Mouse (Mus musculus): ENCODE data around the gene Psmb1. TPM values are rescaled to one million over a fixed set of nuclear protein-coding genes. Genes with fewer than 3 reads are reported as not detected.

The Psmb1 gene
- polyA plus RNA-seq, 1 experiment from 2014 or later, result 251 TPM

DNA sequence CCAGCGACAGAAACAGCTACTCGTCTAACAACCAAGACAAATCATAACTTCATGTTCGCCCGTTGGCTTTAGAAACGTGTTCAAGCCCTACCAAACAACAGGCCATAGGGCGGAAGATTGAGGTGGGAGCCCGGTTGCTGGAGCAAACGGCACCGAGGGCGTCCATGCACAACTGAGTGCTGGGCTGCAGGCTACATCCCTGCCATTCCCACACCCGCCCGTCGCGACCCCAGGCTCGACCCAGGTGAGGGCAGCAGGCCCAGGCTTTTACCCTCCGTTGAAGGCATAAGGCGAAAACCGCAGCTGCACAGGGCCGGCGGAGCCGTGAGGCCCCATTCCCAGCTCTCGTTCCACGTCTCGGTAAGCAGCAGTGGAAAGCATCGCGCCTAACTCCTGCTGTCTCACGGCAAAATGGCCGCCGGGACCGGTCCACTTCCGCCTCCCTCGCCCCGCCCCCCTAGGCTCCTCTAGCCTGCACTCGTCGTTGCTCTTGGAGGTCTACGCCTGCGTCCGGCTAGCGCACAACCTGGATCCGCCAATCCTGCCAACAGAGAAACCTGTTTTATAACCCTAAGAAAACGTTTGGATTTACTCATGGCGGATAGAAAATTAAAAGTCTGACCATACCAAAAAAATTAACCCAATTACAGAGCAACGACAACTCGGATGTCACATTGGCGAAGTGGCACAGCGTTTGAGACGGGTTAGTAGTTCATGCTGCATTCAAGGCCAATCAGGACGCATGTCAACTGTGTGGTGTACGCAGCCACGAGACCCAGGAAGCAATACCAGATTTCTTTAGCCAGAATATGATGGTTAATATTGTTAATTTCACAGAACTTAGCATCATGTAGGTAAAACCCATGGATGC lies 1.4 kb downstream of the Psmb1 start:
- H3K4me1 ChIP-seq (replicated peaks; ENCODE audit: control insufficient read depth, insufficient read depth, low read length), result peaks cover 25% of the 10 kb centered on the region
- peak overlapping the region; percentile 89 for H3K4me3 ChIP-seq (ENCODE audit: low read depth, low read length)
- peak overlapping the region; percentile 76 for H3K27ac ChIP-seq (ENCODE audit: low read depth, low read length)
- H3K9me3 ChIP-seq (ENCODE audit: control insufficient read depth, low read length), result no peaks in the 10 kb centered on the region
- DNase-seq (ENCODE audit: low spot score) (peak; percentile 92), ATAC-seq (replicated peaks; ENCODE audit: low FRiP score) (peak; percentile 93)
- no peaks in the 10 kb centered on the region for H3K27me3 ChIP-seq (replicated peaks; ENCODE audit: control insufficient read depth, insufficient read depth, low read length)
- WGBS, result under 1% methylated on average over 50 of the region's 50 CpGs
- peaks cover 12% of the 10 kb centered on the region for H3K36me3 ChIP-seq (ENCODE audit: control insufficient read depth, insufficient read depth, low read length)
- peak overlapping the region; percentile 87 for H3K4me2 ChIP-seq
- peak overlapping the region; percentile 90 for H3K9ac ChIP-seq (ENCODE audit: low read depth, low read length)

DNA sequence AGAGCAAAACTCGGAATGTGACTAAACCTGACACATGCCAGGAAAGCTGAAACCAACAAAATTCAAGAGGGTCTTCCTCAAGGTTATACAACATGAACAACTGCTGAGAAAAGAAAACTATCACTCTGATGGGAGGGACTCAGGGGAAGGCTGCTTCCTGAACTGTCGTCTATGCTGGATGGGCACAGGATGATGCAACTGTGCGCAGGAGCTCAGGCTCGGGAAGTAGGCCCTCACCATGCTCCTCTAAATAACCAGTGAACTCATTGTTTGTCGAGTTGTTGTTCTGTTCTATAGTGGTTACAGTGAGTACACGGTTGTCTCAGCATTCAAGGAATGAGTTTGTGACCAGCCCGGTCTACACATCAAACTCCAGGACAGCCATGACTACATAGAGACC lies 9.0 kb downstream of the Psmb1 start:
- ATAC-seq (replicated peaks; ENCODE audit: low FRiP score) (no peak), DNase-seq (ENCODE audit: low spot score) (no peak)
- Histone ChIP-seq H3K9ac (ENCODE audit: low read depth, low read length) (no peak overlapping the region), H3K9me3 (ENCODE audit: control insufficient read depth, low read length) (no peaks in the 10 kb centered on the region), H3K27ac (ENCODE audit: low read depth, low read length) (no peak overlapping the region), H3K4me2 (no peak overlapping the region), H3K27me3 (replicated peaks; ENCODE audit: control insufficient read depth, insufficient read depth, low read length) (no peaks in the 10 kb centered on the region), H3K36me3 (ENCODE audit: control insufficient read depth, insufficient read depth, low read length) (peaks cover 36% of the 10 kb centered on the region), H3K4me1 (replicated peaks; ENCODE audit: control insufficient read depth, insufficient read depth, low read length) (no peaks in the 10 kb centered on the region), H3K4me3 (ENCODE audit: low read depth, low read length) (no peak overlapping the region)
- 88% methylated on average over 7 of the region's 7 CpGs for WGBS

DNA sequence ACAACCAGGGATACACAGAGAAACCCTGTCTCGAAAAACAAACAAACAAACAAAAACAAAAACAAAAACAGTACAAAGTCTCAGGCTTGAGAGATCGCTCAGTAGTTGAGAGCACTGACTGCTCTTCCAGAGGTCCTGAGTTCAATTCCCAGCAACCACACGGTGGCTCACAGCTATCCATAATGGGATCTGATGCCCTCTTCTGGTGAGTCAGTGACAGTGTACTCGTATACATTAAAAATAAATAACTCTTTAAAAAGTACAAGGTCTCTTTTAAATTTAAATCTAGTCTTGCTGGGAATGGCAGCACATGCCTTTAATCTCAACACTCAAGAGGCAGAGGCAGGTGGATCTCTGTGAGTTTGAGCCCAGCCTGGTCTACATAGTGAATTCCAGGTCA lies 26.9 kb downstream of the Psmb1 start:
- ATAC-seq (replicated peaks; ENCODE audit: low FRiP score), result no peak
- DNase-seq (ENCODE audit: low spot score), result no peak
- H3K9me3 ChIP-seq (ENCODE audit: control insufficient read depth, low read length), result no peaks in the 10 kb centered on the region
- peaks cover 55% of the 10 kb centered on the region for H3K36me3 ChIP-seq (ENCODE audit: control insufficient read depth, insufficient read depth, low read length)
- H3K9ac ChIP-seq (ENCODE audit: low read depth, low read length), result no peak overlapping the region
- H3K27me3 ChIP-seq (replicated peaks; ENCODE audit: control insufficient read depth, insufficient read depth, low read length), result no peaks in the 10 kb centered on the region
- 86% methylated on average over 4 of the region's 4 CpGs for WGBS
- H3K4me1 ChIP-seq (replicated peaks; ENCODE audit: control insufficient read depth, insufficient read depth, low read length), result no peaks in the 10 kb centered on the region
- no peak overlapping the region for H3K4me3 ChIP-seq (ENCODE audit: low read depth, low read length)
- H3K27ac ChIP-seq (ENCODE audit: low read depth, low read length), result no peak overlapping the region
- no peak overlapping the region for H3K4me2 ChIP-seq

DNA sequence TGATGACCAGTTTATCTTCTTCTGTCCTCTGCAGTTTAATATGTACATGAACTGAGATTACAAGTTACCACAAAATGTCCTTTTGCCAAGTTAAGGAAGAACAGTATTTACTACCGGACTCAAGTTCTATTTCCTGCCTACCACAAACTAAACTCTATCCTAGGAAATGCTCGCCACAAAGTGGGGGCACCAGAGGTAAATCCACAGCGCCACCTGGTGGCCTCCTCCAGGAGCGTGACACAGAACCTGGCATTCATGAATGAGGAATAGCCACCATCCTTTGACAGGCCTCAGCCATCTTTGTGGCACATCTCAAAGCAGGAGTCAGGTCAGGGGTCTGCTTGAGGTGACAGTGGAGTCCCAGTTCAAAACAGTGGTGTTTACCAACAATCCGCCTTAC lies 31.9 kb downstream of the Psmb1 start:
- ATAC-seq (replicated peaks; ENCODE audit: low FRiP score) (peak; percentile 71), DNase-seq (ENCODE audit: low spot score) (peak; percentile 69)
- 20% methylated on average over 5 of the region's 5 CpGs for WGBS
- Histone ChIP-seq H3K4me2 (no peak overlapping the region), H3K9me3 (ENCODE audit: control insufficient read depth, low read length) (no peaks in the 10 kb centered on the region), H3K27ac (ENCODE audit: low read depth, low read length) (no peak overlapping the region), H3K9ac (ENCODE audit: low read depth, low read length) (no peak overlapping the region), H3K4me3 (ENCODE audit: low read depth, low read length) (no peak overlapping the region), H3K27me3 (replicated peaks; ENCODE audit: control insufficient read depth, insufficient read depth, low read length) (no peaks in the 10 kb centered on the region), H3K36me3 (ENCODE audit: control insufficient read depth, insufficient read depth, low read length) (peaks cover 19% of the 10 kb centered on the region), H3K4me1 (replicated peaks; ENCODE audit: control insufficient read depth, insufficient read depth, low read length) (no peaks in the 10 kb centered on the region; the same call in 1 of the 2 replicates)

DNA sequence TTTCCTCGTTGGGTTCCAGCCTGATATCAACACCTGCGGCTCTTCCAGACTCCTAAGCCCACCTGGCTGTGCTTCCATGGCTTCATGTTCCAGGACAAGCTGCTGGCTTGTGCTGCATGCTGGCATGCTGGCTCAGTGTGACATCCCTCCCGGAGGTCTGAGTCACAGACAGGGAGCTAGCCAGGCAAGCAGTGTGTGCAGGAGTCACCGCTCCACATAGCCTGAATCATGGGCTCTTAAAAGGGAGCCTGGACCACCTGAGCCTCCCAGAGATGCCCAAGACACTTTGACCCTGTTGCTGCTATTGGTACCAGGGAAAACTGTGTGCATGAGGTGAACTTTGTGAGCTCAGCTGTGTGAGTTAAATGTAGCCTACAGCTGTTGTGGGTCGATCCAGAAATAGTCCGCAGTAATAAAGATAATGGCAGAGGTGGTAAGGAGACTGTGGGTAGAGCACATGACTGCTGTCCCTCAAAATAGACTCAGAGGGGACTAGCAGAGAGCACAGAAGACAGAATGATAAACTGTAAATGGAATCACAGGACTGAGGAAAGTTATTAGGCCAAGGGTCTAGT lies 37.5 kb downstream of the Psmb1 start:
- H3K27me3 ChIP-seq (replicated peaks; ENCODE audit: control insufficient read depth, insufficient read depth, low read length), result no peaks in the 10 kb centered on the region
- no peaks in the 10 kb centered on the region; the same call in 1 of the 2 replicates for H3K36me3 ChIP-seq (ENCODE audit: control insufficient read depth, insufficient read depth, low read length)
- ATAC-seq (replicated peaks; ENCODE audit: low FRiP score) (no peak), DNase-seq (ENCODE audit: low spot score) (no peak)
- no peak overlapping the region for H3K4me3 ChIP-seq (ENCODE audit: low read depth, low read length)
- no peak overlapping the region for H3K27ac ChIP-seq (ENCODE audit: low read depth, low read length)
- H3K9ac ChIP-seq (ENCODE audit: low read depth, low read length), result no peak overlapping the region
- WGBS, result 90% methylated on average over 6 of the region's 6 CpGs
- no peaks in the 10 kb centered on the region; the same call in 1 of the 2 replicates for H3K4me1 ChIP-seq (replicated peaks; ENCODE audit: control insufficient read depth, insufficient read depth, low read length)
- H3K4me2 ChIP-seq, result no peak overlapping the region
- no peaks in the 10 kb centered on the region for H3K9me3 ChIP-seq (ENCODE audit: control insufficient read depth, low read length)

DNA sequence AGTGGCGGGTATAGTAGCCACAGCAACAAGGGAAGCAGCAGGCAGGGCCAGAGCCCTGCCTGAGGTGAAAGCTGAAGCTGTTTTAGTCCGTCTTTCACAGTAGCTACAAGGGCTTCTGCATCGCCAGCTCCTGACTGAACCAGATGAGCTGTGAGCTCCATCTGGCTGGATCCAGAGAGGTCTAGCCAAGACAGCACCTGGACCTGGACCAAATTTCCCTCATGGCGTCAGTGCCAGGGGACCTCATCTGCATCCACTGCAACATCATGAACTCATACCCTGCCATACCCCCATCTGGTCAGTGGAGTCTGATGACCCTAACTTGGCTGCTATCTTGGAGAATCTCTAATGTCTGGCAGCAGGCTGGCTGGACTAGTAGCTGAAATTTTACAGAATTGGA lies 39.8 kb downstream of the Psmb1 start:
- H3K9ac ChIP-seq (ENCODE audit: low read depth, low read length), result no peak overlapping the region
- H3K27me3 ChIP-seq (replicated peaks; ENCODE audit: control insufficient read depth, insufficient read depth, low read length), result no peaks in the 10 kb centered on the region
- DNase-seq (ENCODE audit: low spot score), result no peak
- H3K27ac ChIP-seq (ENCODE audit: low read depth, low read length), result no peak overlapping the region
- H3K4me2 ChIP-seq, result no peak overlapping the region
- ATAC-seq (replicated peaks; ENCODE audit: low FRiP score), result no peak
- H3K4me3 ChIP-seq (ENCODE audit: low read depth, low read length), result no peak overlapping the region
- H3K36me3 ChIP-seq (ENCODE audit: control insufficient read depth, insufficient read depth, low read length), result no peaks in the 10 kb centered on the region
- 74% methylated on average over 4 of the region's 4 CpGs for WGBS
- no peaks in the 10 kb centered on the region for H3K9me3 ChIP-seq (ENCODE audit: control insufficient read depth, low read length)
- no peaks in the 10 kb centered on the region; the same call in 1 of the 2 replicates for H3K4me1 ChIP-seq (replicated peaks; ENCODE audit: control insufficient read depth, insufficient read depth, low read length)

DNA sequence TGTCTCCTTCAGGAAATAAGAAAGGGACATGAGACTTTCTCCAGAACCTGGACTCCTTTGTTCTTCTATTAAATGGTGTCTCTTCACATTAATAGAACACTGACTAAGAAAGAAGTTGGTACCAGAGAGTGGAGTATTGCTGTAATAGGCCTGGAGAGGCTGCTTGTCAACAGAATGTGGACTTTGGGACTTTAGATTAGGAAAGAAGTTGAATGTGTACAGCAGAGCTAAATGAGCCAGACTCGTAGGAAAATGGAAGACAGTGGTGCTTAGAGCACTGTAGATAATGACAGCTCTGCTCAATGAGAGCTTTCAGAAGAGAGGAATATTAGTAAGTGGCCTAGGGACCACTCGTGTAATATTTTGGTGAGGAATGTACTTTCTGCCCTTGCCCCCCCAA lies 43.0 kb downstream of the Psmb1 start:
- no peaks in the 10 kb centered on the region for H3K36me3 ChIP-seq (ENCODE audit: control insufficient read depth, insufficient read depth, low read length)
- no peaks in the 10 kb centered on the region for H3K27me3 ChIP-seq (replicated peaks; ENCODE audit: control insufficient read depth, insufficient read depth, low read length)
- no peaks in the 10 kb centered on the region for H3K4me1 ChIP-seq (replicated peaks; ENCODE audit: control insufficient read depth, insufficient read depth, low read length)
- DNase-seq (ENCODE audit: low spot score) (no peak), ATAC-seq (replicated peaks; ENCODE audit: low FRiP score) (no peak)
- no peak overlapping the region for H3K4me3 ChIP-seq (ENCODE audit: low read depth, low read length)
- 71% methylated on average over 2 of the region's 2 CpGs for WGBS
- H3K9me3 ChIP-seq (ENCODE audit: control insufficient read depth, low read length), result no peaks in the 10 kb centered on the region
- H3K4me2 ChIP-seq, result no peak overlapping the region
- H3K27ac ChIP-seq (ENCODE audit: low read depth, low read length), result no peak overlapping the region
- no peak overlapping the region for H3K9ac ChIP-seq (ENCODE audit: low read depth, low read length)

DNA sequence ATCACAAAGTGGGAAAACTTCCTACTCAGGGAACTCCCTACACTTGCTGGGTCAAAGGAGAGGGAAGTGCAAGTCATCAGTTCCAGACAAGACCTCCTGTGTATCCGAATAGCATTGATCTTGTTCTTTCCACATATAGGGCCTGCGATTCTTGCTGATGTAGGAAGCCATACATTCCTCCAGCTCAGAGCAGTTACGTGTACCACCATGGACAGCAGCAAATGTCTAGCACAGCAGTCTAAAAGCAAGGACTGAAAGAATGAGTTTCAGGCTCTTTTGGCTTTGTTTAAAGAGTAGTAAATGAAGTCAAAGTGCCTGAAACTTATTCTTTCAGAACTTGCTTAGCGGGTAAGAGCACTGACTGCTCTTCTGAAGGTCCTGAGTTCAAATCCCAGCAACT lies 44.3 kb downstream of the Psmb1 start:
- WGBS, result 76% methylated on average over 4 of the region's 4 CpGs
- DNase-seq (ENCODE audit: low spot score), result no peak
- no peaks in the 10 kb centered on the region for H3K36me3 ChIP-seq (ENCODE audit: control insufficient read depth, insufficient read depth, low read length)
- H3K4me2 ChIP-seq, result no peak overlapping the region
- H3K9me3 ChIP-seq (ENCODE audit: control insufficient read depth, low read length), result no peaks in the 10 kb centered on the region
- no peak overlapping the region for H3K4me3 ChIP-seq (ENCODE audit: low read depth, low read length)
- H3K4me1 ChIP-seq (replicated peaks; ENCODE audit: control insufficient read depth, insufficient read depth, low read length), result no peaks in the 10 kb centered on the region
- no peaks in the 10 kb centered on the region for H3K27me3 ChIP-seq (replicated peaks; ENCODE audit: control insufficient read depth, insufficient read depth, low read length)
- no peak overlapping the region for H3K9ac ChIP-seq (ENCODE audit: low read depth, low read length)
- no peak for ATAC-seq (replicated peaks; ENCODE audit: low FRiP score)
- no peak overlapping the region for H3K27ac ChIP-seq (ENCODE audit: low read depth, low read length)

DNA sequence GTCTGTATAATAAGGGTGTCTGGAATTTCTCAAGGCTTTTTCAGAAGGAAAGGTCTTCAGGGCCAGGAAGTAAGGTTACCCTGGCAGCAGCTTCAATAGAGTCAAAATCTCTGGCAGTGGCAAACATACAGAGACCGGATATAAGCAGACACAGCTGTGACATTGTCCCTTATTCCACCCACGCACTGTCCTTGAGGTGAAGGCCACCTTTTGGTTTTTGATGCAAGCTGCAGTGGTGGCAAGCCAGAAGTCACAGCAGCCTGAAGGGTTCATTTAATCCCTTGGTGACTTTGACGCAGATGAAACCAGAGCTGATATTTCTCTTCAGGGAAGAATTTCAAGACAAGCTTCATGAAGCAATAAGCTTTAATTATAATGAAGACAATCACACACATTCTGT lies 49.9 kb downstream of the Psmb1 start:
- H3K4me2 ChIP-seq, result no peak overlapping the region
- ATAC-seq (replicated peaks; ENCODE audit: low FRiP score) (no peak), DNase-seq (ENCODE audit: low spot score) (no peak)
- H3K9ac ChIP-seq (ENCODE audit: low read depth, low read length), result no peak overlapping the region
- H3K27ac ChIP-seq (ENCODE audit: low read depth, low read length), result no peak overlapping the region
- no peak overlapping the region for H3K4me3 ChIP-seq (ENCODE audit: low read depth, low read length)
- H3K36me3 ChIP-seq (ENCODE audit: control insufficient read depth, insufficient read depth, low read length), result no peaks in the 10 kb centered on the region
- no peaks in the 10 kb centered on the region for H3K9me3 ChIP-seq (ENCODE audit: control insufficient read depth, low read length)
- H3K4me1 ChIP-seq (replicated peaks; ENCODE audit: control insufficient read depth, insufficient read depth, low read length), result no peaks in the 10 kb centered on the region
- no peaks in the 10 kb centered on the region for H3K27me3 ChIP-seq (replicated peaks; ENCODE audit: control insufficient read depth, insufficient read depth, low read length)
- WGBS, result 70% methylated on average over 3 of the region's 3 CpGs
